Comparison of ENCODE assay signal across 11 mouse cellular contexts in the genomic region with DNA sequence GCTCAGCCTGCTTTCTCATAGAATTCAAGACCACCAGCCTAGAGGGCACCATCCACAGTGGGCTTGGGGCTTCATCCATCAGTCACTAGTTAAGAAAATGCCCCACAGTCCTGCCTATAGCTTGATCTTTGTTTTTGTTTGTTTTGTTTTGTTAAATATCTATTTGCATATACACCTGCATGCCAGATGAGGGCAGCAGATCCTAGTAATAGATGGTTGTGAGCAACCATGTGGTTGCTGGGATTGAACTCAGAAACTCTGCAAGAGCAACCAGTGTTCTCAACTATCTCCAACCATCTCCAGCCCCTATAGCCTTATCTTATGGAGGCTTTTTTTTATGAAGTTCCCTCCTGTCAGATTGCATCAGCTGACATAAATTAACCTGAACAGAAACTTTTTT. TPM values are rescaled to one million over a fixed set of nuclear protein-coding genes. Genes with fewer than 3 reads are reported as not detected.
DNase-seq lines count a peak whose midpoint lies in the region; ATAC-seq and TF ChIP-seq lines count a peak whose summit lies in the region.
"Had no signal": no experiment of that assay in that cellular context is flagged by ENCODE, and none has a peak within 500 bp of the region (broad histone marks: within the 10 kb centered on the region; RNA-seq: fewer than 3 reads in every experiment).

No protein-coding gene starts in this region.

- TF ChIP-seq CTCF in midbrain, postnatal 0 days (IDR thresholded peaks at IDR 0.05) = peak; percentile 60
- peak; percentile 27; the same call in 1 of the 2 replicates for TF ChIP-seq CTCF in cortical plate, adult 2 months (IDR thresholded peaks at IDR 0.05; ENCODE audit: extremely low read depth, insufficient read depth, low read length)

- no peak overlapping the region for H3K4me2 ChIP-seq in midbrain, postnatal 0 days (ENCODE audit: low read depth, low read length, poor library complexity, severe bottlenecking)
- H3K4me2 ChIP-seq in midbrain, embryonic 15.5 days = no peak overlapping the region
- H3K4me2 ChIP-seq: midbrain, embryonic 11.5 days; stomach, embryonic 15.5 days had no signal

- no peaks in the 10 kb centered on the region for H3K9me3 ChIP-seq in midbrain, postnatal 0 days (ENCODE audit: low read length)
- H3K9me3 ChIP-seq in midbrain, embryonic 15.5 days = no peaks in the 10 kb centered on the region
- H3K9me3 ChIP-seq: stomach, embryonic 15.5 days had no signal

- intact Hi-C loops in heart, postnatal 25 days (cut with DNase I) = no loop called here

- no peak for ATAC-seq in midbrain, postnatal 0 days (ENCODE audit: low FRiP score)
- no peak for ATAC-seq in midbrain, embryonic 15.5 days (replicated peaks)

- no peaks in the 10 kb centered on the region for H3K4me1 ChIP-seq in midbrain, postnatal 0 days (ENCODE audit: insufficient read depth, low read length)
- H3K4me1 ChIP-seq in midbrain, embryonic 15.5 days = no peaks in the 10 kb centered on the region
- H3K4me1 ChIP-seq in cortical plate, adult 2 months (ENCODE audit: control insufficient read depth, insufficient read depth, low read length) = no peaks in the 10 kb centered on the region
- H3K4me1 ChIP-seq: stomach, embryonic 15.5 days had no signal

- DNase-seq in heart, adult 11 months = peak; percentile 57
- DNase-seq in heart, postnatal 25 days (ENCODE audit: low spot score) = no peak
- DNase-seq in midbrain, postnatal 0 days (ENCODE audit: low spot score) = peak; percentile 8
- DNase-seq in splenic B cell, adult 2 months (ENCODE audit: low read depth, low spot score) = peak; percentile 69
- no peak for DNase-seq in testis, postnatal 14 days (ENCODE audit: low spot score)
- no peak for DNase-seq in embryo, embryonic 9.5 days (ENCODE audit: extremely low spot score)
- DNase-seq: kidney, adult 18-20 months had no signal

- H3K9ac ChIP-seq in midbrain, postnatal 0 days (replicated peaks; ENCODE audit: low read length, poor library complexity, severe bottlenecking) = no peak overlapping the region
- no peak overlapping the region for H3K9ac ChIP-seq in midbrain, embryonic 15.5 days
- H3K9ac ChIP-seq: stomach, embryonic 15.5 days had no signal

- H3K27me3 ChIP-seq in midbrain, postnatal 0 days (ENCODE audit: insufficient read depth, low read length) = no peaks in the 10 kb centered on the region
- no peaks in the 10 kb centered on the region for H3K27me3 ChIP-seq in midbrain, embryonic 15.5 days (replicated peaks)
- no peaks in the 10 kb centered on the region for H3K27me3 ChIP-seq in splenic B cell, adult 2 months (ENCODE audit: control insufficient read depth, insufficient read depth, low read length, poor library complexity, severe bottlenecking)
- H3K27me3 ChIP-seq: stomach, embryonic 15.5 days had no signal

- H3K4me3 ChIP-seq in midbrain, postnatal 0 days (ENCODE audit: low read depth, low read length) = no peak overlapping the region
- no peak overlapping the region for H3K4me3 ChIP-seq in midbrain, embryonic 15.5 days
- H3K4me3 ChIP-seq in cortical plate, adult 2 months (ENCODE audit: insufficient read depth, low read length) = no peak overlapping the region
- H3K4me3 ChIP-seq: stomach, embryonic 15.5 days had no signal

- no peak for TF ChIP-seq POLR2A in cortical plate, adult 2 months (IDR thresholded peaks at IDR 0.05; ENCODE audit: extremely low read depth, insufficient read depth, low read length)

- no peak overlapping the region for H3K27ac ChIP-seq in midbrain, postnatal 0 days (ENCODE audit: low read depth, low read length)
- H3K27ac ChIP-seq in midbrain, embryonic 15.5 days = no peak overlapping the region
- H3K27ac ChIP-seq in cortical plate, adult 2 months (ENCODE audit: insufficient read depth, low read length) = no peak overlapping the region
- H3K27ac ChIP-seq: stomach, embryonic 15.5 days had no signal

- H3K36me3 ChIP-seq in midbrain, postnatal 0 days (ENCODE audit: insufficient read depth, low read length) = peaks cover 23% of the 10 kb centered on the region
- peaks cover 22% of the 10 kb centered on the region; the same call in 1 of the 2 replicates for H3K36me3 ChIP-seq in midbrain, embryonic 15.5 days (replicated peaks)
- H3K36me3 ChIP-seq in splenic B cell, adult 2 months (ENCODE audit: control insufficient read depth, insufficient read depth, low read length, poor library complexity, severe bottlenecking) = peaks cover 14% of the 10 kb centered on the region

RNA-seq across cellular contexts. Expression of gene Arf4, which starts 14.0 kb away (rescaled TPM):
- total RNA-seq in heart, postnatal 25 days (2021) = 10 to 100 TPM; 72.4 to 77.6 TPM
- total RNA-seq in midbrain, postnatal 0 days (2014; rRNA removed) = 149 and 182 TPM in 2 replicates
- 404 TPM in 2 replicates for polyA plus RNA-seq in midbrain, postnatal 0 days (2015; fragmentation: Nextera tagmentation; extraction: Ambion mirVana)
- polyA plus RNA-seq in midbrain, embryonic 15.5 days (2015; fragmentation: Nextera tagmentation; extraction: Ambion mirVana) = 501 and 512 TPM in 2 replicates
- 91.8 and 95.9 TPM in 2 replicates for polyA plus RNA-seq in cortical plate, adult 2 months (2012; rRNA removed)

RNA-seq across cellular contexts. Expression of gene Pde12, which starts 17.8 kb away (rescaled TPM):
- total RNA-seq in heart, postnatal 25 days (2021) = 1 to 10 TPM; 4.5 to 4.6 TPM
- 16.7 and 19.8 TPM in 2 replicates for total RNA-seq in midbrain, postnatal 0 days (2014; rRNA removed)
- 10.2 and 10.5 TPM in 2 replicates for polyA plus RNA-seq in midbrain, postnatal 0 days (2015; fragmentation: Nextera tagmentation; extraction: Ambion mirVana)
- polyA plus RNA-seq in midbrain, embryonic 15.5 days (2015; fragmentation: Nextera tagmentation; extraction: Ambion mirVana) = 12.7 and 13.0 TPM in 2 replicates
- 4.5 and 4.7 TPM in 2 replicates for polyA plus RNA-seq in cortical plate, adult 2 months (2012; rRNA removed)

RNA-seq across cellular contexts. Expression of gene Dnah12, which starts 41.2 kb away (rescaled TPM):
- under 1 TPM; 0.03 to 0.06 TPM for total RNA-seq in heart, postnatal 25 days (2021)
- total RNA-seq in midbrain, postnatal 0 days (2014; rRNA removed) = 0.60 and 0.66 TPM in 2 replicates
- polyA plus RNA-seq in midbrain, postnatal 0 days (2015; fragmentation: Nextera tagmentation; extraction: Ambion mirVana) = 0.13 and 0.21 TPM in 2 replicates
- 0.14 and 0.28 TPM in 2 replicates for polyA plus RNA-seq in midbrain, embryonic 15.5 days (2015; fragmentation: Nextera tagmentation; extraction: Ambion mirVana)
- polyA plus RNA-seq in cortical plate, adult 2 months (2012; rRNA removed) = 0.09 and 0.19 TPM in 2 replicates
- polyA plus RNA-seq: midbrain, embryonic 11.5 days had no signal

Comparison
In these comparisons a context has a peak if more than half of its experiments do, and no peak if none do; other contexts are left out.
1. DNase-seq: peak in heart, adult 11 months (single experiment), midbrain, postnatal 0 days (single experiment) and splenic B cell, adult 2 months (single experiment); none in heart, postnatal 25 days (single experiment), testis, postnatal 14 days (single experiment) and embryo, embryonic 9.5 days (single experiment).